Mouse (Mus musculus) brown adipose tissue, adult 24 weeks (tissue): ENCODE data around the gene Ttf2. TPM values are rescaled to one million over a fixed set of nuclear protein-coding genes. Genes with fewer than 3 reads are reported as not detected.

Experiments
- H3K27ac ChIP-seq: fragments of 200-500 bp; replicated peaks from 2 replicates; pipeline ENCODE4 v1.5.1; 2012; ENCODE audit warnings: low read depth, mild to moderate bottlenecking, low read length
- H3K4me1 ChIP-seq: fragments of 200-500 bp; 2 replicates; pipeline ENCODE4 v1.6.1; 2012; ENCODE audit warnings: low read length, mixed read lengths; ENCODE audit not compliant: control insufficient read depth, insufficient read depth, insufficient read length
- H3K4me3 ChIP-seq: fragments of 200-500 bp; 2 replicates; pipeline ENCODE4 v1.5.1; 2012; ENCODE audit warnings: low read depth, mild to moderate bottlenecking, low read length, moderate library complexity; ENCODE audit not compliant: insufficient read depth
- polyA plus RNA-seq: library from polyadenylated mRNA; stranded (reverse); fragments of >200 nt; gene quantifications from 2 replicates; pipeline ENCODE4 v1.2.4, GENCODE M21; 2012; ENCODE audit not compliant: missing spikeins, insufficient read depth, insufficient read length

Ttf2 gene
- polyA plus RNA-seq, 1 experiment: 2.3 TPM

DNA sequence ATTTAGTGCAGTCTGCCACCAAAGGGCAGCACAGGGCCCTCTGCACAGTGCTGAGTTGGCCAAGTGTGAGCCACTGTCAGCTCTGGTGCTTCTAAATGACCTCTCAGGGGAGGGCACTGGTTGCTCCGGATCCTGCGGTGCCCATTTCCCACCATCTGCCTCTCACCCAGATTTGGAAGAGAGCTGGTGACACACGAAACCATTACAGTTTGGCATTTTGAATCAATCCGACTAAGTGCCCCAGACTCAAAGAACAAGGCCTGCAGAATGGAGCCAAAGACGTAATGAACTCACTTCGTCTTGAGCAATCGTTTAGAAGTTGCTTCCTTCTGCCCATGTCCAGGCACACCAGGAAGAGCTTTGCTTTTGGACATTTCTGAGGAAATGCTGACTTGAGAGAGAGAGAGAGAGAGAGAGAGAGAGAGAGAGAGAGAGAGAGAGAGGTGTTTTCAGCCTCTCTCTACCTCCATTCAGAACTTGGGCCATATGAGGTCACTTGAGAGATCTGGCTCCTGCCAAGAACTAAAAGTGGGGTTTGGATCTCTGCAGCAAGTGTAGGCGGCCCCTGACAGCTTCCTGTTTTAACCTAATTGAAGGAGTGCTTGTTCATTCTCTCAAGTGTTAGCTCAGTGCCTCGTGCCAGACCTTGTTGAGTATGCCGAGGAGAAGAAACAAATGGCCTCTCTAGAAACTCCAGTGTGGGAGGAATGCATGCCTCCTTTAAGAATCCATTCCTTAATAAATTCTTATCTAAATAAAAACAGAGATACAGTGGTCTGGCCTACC is 28.5 kb upstream of the Ttf2 start:
- Histone ChIP-seq H3K4me3 (no peak overlapping the region), H3K4me1 (peaks cover 8% of the 10 kb centered on the region), H3K27ac (peak overlapping the region; percentile 6; the same call in 1 of the 2 replicates)

DNA sequence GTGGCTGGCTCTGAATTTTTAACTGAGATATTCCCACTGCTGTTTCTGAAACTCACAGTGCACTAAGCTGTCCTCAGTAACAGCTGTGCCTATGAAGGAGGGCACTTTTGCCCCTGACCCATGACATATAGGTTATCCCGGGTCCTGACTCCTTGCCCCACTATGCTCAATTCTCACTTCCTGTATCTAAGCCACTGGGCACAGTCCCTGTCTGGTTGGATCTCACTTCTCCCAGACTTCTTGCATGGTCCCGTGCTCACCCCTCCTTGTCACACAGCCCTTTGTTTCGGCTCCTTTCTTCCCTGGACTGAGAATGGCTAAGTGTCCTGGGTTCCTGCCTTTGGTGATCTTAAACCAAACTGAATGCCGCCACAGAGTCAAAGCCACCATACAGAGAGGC is 24.8 kb upstream of the Ttf2 start:
- Histone ChIP-seq H3K4me3 (no peak overlapping the region), H3K4me1 (peaks cover 8% of the 10 kb centered on the region), H3K27ac (no peak overlapping the region)

GRCm38 (mm10) chr3:100993718-100994117 is 24.3 kb upstream of the Ttf2 start:
- peak overlapping the region; percentile 71 for H3K27ac ChIP-seq
- peak overlapping the region; percentile 30; the same call in 1 of the 2 replicates for H3K4me3 ChIP-seq
- H3K4me1 ChIP-seq: peaks cover 8% of the 10 kb centered on the region

DNA sequence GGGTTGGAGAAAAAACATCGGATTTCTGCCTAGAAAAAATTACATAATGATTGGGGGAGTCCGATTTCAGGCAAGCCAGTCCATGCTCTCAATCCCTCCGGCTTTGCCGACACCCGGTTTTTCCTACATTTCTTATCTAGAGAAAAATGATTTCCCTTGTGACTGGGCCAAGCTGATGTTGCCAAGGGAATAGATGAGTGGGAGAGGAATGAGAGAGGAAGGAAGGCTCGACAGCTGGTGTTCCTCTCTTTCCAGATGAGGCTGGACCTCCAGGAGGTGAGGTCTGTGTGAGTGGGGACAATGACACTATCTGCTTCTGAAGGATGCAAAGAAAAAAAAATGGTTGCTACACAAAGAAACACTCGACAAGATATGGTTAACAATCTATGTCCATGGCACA is 23.7 kb upstream of the Ttf2 start:
- peak overlapping the region; percentile 1; the same call in 1 of the 2 replicates for H3K27ac ChIP-seq
- H3K4me3 ChIP-seq: no peak overlapping the region
- H3K4me1 ChIP-seq: peaks cover 8% of the 10 kb centered on the region

- Histone ChIP-seq H3K4me1 (peaks cover 4% of the 10 kb centered on the region), H3K4me3 (no peak overlapping the region), H3K27ac (no peak overlapping the region)
Observed at GRCm38 (mm10) chr3:100990231-100990630, 20.8 kb upstream of the Ttf2 start.

- Histone ChIP-seq H3K27ac (no peak overlapping the region), H3K4me3 (no peak overlapping the region), H3K4me1 (peaks cover 4% of the 10 kb centered on the region)
Observed at GRCm38 (mm10) chr3:100989417-100989816, 20.0 kb upstream of the Ttf2 start.

DNA sequence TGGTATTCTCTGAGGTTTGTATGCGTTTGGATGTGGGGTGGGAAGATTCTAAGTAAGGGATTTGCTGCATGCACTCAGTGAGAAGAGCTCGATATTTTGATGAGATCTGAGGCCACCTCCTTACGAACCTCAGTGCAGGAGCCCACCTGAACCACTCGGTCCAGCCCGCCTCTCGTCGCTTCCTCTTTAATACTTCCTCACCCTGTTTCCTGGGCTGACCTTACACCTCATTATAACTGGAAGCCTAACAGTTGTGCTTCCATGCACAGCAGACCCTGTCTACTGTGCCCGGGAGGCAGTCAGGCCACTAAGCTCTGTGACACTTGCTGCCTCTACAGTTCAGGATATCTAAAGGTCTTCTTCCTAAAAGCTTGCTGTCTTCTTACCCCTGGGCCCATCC is 9.8 kb upstream of the Ttf2 start:
- H3K27ac ChIP-seq: no peak overlapping the region
- H3K4me1 ChIP-seq: no peaks in the 10 kb centered on the region
- no peak overlapping the region for H3K4me3 ChIP-seq

- no peak overlapping the region for H3K4me3 ChIP-seq
- no peaks in the 10 kb centered on the region for H3K4me1 ChIP-seq
Observed at GRCm38 (mm10) chr3:100973906-100974305, 4.4 kb upstream of the Ttf2 start.

GRCm38 (mm10) chr3:100963849-100964542 is 5.5 kb downstream of the Ttf2 start:
- H3K4me3 ChIP-seq: no peak overlapping the region
- no peaks in the 10 kb centered on the region for H3K4me1 ChIP-seq
- no peak overlapping the region for H3K27ac ChIP-seq

More at GRCm38 (mm10) chr3:100973906-100974305, 4.4 kb upstream of the Ttf2 start:
- no peak overlapping the region for H3K27ac ChIP-seq

- H3K4me3 ChIP-seq: no peak overlapping the region
- no peak overlapping the region for H3K27ac ChIP-seq
Observed at GRCm38 (mm10) chr3:100961501-100961900, 8.0 kb downstream of the Ttf2 start.

DNA sequence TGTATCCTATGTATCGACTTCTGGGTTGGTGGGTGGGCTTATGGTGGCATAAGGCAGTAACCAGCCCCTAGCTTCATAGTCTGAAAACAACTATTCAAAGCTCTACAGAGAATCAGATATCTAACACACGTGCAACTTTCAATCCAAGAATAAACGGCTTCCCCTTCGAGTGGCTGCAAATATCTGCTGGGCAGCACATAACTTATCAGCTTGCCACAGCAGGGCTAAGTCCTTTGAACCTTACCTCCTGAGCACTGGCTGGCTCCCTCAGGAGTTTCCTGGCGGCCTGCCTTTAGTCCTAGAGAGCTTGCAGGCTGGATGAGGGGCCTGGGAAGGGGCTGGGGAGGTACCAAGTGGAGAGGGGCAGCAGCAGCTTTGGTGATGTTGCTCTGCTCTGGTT is 8.5 kb downstream of the Ttf2 start:
- Histone ChIP-seq H3K4me1 (no peaks in the 10 kb centered on the region), H3K4me3 (no peak overlapping the region), H3K27ac (no peak overlapping the region)

More at GRCm38 (mm10) chr3:100961501-100961900, 8.0 kb downstream of the Ttf2 start:
- no peaks in the 10 kb centered on the region for H3K4me1 ChIP-seq

- Histone ChIP-seq H3K27ac (no peak overlapping the region), H3K4me1 (no peaks in the 10 kb centered on the region), H3K4me3 (no peak overlapping the region)
Observed at GRCm38 (mm10) chr3:100954616-100955015, 14.8 kb downstream of the Ttf2 start.

DNA sequence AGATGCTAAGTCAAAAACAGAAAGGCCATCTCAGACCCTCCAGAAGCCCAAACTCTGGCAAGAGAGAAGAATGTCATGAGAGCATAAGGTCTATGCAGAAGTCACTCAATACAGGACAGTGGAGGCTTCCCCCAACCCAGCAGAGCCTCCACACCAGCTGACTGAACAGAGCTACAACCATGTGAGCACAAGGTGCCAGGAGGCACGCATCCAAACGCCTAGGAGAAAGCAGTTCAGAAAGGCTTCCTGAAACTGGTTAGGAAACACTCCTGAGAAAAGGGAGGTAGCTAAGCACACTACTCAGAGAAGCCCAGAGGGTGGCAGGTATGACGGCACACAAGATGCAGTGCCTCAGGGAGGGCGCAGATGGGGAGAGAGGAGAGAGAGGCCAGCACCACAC is 17.9 kb downstream of the Ttf2 start:
- H3K27ac ChIP-seq: no peak overlapping the region
- no peak overlapping the region for H3K4me3 ChIP-seq
- H3K4me1 ChIP-seq: no peaks in the 10 kb centered on the region

- no peak overlapping the region for H3K4me3 ChIP-seq
- no peak overlapping the region for H3K27ac ChIP-seq
- no peaks in the 10 kb centered on the region for H3K4me1 ChIP-seq
Observed at GRCm38 (mm10) chr3:100947286-100947685, 22.2 kb downstream of the Ttf2 start.

GRCm38 (mm10) chr3:100940496-100941037 is 28.9 kb downstream of the Ttf2 start:
- no peaks in the 10 kb centered on the region for H3K4me1 ChIP-seq
- H3K27ac ChIP-seq: no peak overlapping the region
- H3K4me3 ChIP-seq: no peak overlapping the region
